ENCODE assay signal across 9 mouse cellular contexts in genomic region chr1:90335001-90335747, GRCm38 (mm10).
DNase-seq lines count a peak whose midpoint lies in the region; ATAC-seq lines count a peak whose summit lies in the region.
"Had no signal": no experiment of that assay in that cellular context is flagged by ENCODE, and none has a peak within 500 bp of the region (broad histone marks: within the 10 kb centered on the region; RNA-seq: fewer than 3 reads in every experiment).

No protein-coding gene starts in this region.

- 56% methylated on average over 25 of the region's 25 CpGs for WGBS in hindbrain, embryonic 10.5 days
- 31% methylated on average over 25 of the region's 25 CpGs for WGBS in limb, embryonic 13.5 days

- peak overlapping the region; percentile 69 for H3K27ac ChIP-seq in hindbrain, embryonic 10.5 days
- H3K27ac ChIP-seq in limb, embryonic 13.5 days: no peak overlapping the region

- H3K9ac ChIP-seq in limb, embryonic 13.5 days: no peak overlapping the region

- H3K4me3 ChIP-seq in hindbrain, embryonic 10.5 days: no peak overlapping the region
- no peak overlapping the region for H3K4me3 ChIP-seq in limb, embryonic 13.5 days
- H3K4me3 ChIP-seq: erythroblast, embryonic 14.5 days had no signal

- no peaks in the 10 kb centered on the region for H3K36me3 ChIP-seq in hindbrain, embryonic 10.5 days
- H3K36me3 ChIP-seq in limb, embryonic 13.5 days: no peaks in the 10 kb centered on the region

- no peaks in the 10 kb centered on the region for H3K9me3 ChIP-seq in hindbrain, embryonic 10.5 days
- no peaks in the 10 kb centered on the region for H3K9me3 ChIP-seq in limb, embryonic 13.5 days

- H3K27me3 ChIP-seq in hindbrain, embryonic 10.5 days (ENCODE audit: insufficient read depth, poor library complexity, severe bottlenecking): peaks cover 8% of the 10 kb centered on the region
- peaks cover 6% of the 10 kb centered on the region; the same call in 1 of the 2 replicates for H3K27me3 ChIP-seq in limb, embryonic 13.5 days

- H3K4me2 ChIP-seq in limb, embryonic 13.5 days (replicated peaks): peak overlapping the region; percentile 28

- peak; percentile 8 to 15 for DNase-seq in frontal cortex, postnatal 14 days (ENCODE audit: low spot score in 2 of 2)
- DNase-seq in frontal cortex, postnatal 25 days (ENCODE audit: low spot score in 2 of 2): no peak
- peak; percentile 84 for DNase-seq in embryo, embryonic 11 days
- peak; percentile 55 for DNase-seq in hindbrain, embryonic 10.5 days (ENCODE audit: low spot score)
- DNase-seq in ovary, postnatal 14 days (ENCODE audit: low spot score): peak; percentile 27
- DNase-seq in spleen, postnatal 36 days (ENCODE audit: low spot score in 2 of 2): no peak
- no peak for DNase-seq in thymus, postnatal 10 days (ENCODE audit: low spot score in 2 of 2)

- peaks cover 38% of the 10 kb centered on the region for H3K4me1 ChIP-seq in hindbrain, embryonic 10.5 days (replicated peaks)
- peaks cover 50% of the 10 kb centered on the region for H3K4me1 ChIP-seq in limb, embryonic 13.5 days

- ATAC-seq in limb, embryonic 13.5 days (ENCODE audit: low FRiP score, low read depth): peak; percentile 87

Comparison
In these comparisons a context has a peak if more than half of its experiments do, and no peak if none do; other contexts are left out.
1. DNase-seq: peak in frontal cortex, postnatal 14 days (2 of 2), embryo, embryonic 11 days (single experiment), hindbrain, embryonic 10.5 days (single experiment) and ovary, postnatal 14 days (single experiment); none in frontal cortex, postnatal 25 days (0 of 2), spleen, postnatal 36 days (0 of 2) and thymus, postnatal 10 days (0 of 2).